Mouse (Mus musculus) ES-Bruce4 (cell line): ENCODE measurements around the gene Zc3hav1l. TPM values are rescaled to one million over a fixed set of nuclear protein-coding genes. Genes with fewer than 3 reads are reported as not detected.

ENCODE experiments used
- H3K27ac ChIP-seq: 2 replicates; pipeline ENCODE4 v1.5.1; 2012; ENCODE audit warnings: low read length, inconsistent platforms; ENCODE audit not compliant: insufficient read depth
- H3K27me3 ChIP-seq: 2 replicates; pipeline ENCODE4 v1.6.1; 2012; ENCODE audit warnings: mild to moderate bottlenecking, low read length, inconsistent platforms; ENCODE audit not compliant: control insufficient read depth, poor library complexity, insufficient read depth, severe bottlenecking
- H3K36me3 ChIP-seq: 2 replicates; pipeline ENCODE4 v1.6.1; 2012; ENCODE audit warnings: inconsistent platforms, mild to moderate bottlenecking, low read length, moderate library complexity; ENCODE audit not compliant: control insufficient read depth, poor library complexity, insufficient read depth, severe bottlenecking
- H3K4me1 ChIP-seq: one replicate; pipeline ENCODE4 v1.8.1; 2011; ENCODE audit warnings: low read length; ENCODE audit not compliant: control insufficient read depth, insufficient read depth
- H3K4me3 ChIP-seq: 2 replicates; pipeline ENCODE4 v1.5.1; 2011; ENCODE audit warnings: low read depth, mild to moderate bottlenecking, low read length
- H3K9ac ChIP-seq: 2 replicates; pipeline ENCODE4 v1.6.1; 2012; ENCODE audit warnings: low read depth, mild to moderate bottlenecking, inconsistent platforms; ENCODE audit not compliant: poor library complexity, severe bottlenecking
- H3K9me3 ChIP-seq: replicated peaks from 2 replicates; pipeline ENCODE4 v1.6.1; 2012; ENCODE audit warnings: mild to moderate bottlenecking, low read length, inconsistent platforms; ENCODE audit not compliant: control insufficient read depth, poor library complexity, insufficient read depth, severe bottlenecking
- CTCF ChIP-seq: IDR thresholded peaks from one replicate; pipeline ENCODE4 v1.8.1; 2011; ENCODE audit warnings: low read depth, low read length
- EP300 ChIP-seq: IDR thresholded peaks from 2 replicates; pipeline ENCODE4 v1.6.1; 2011; ENCODE audit warnings: low read depth, low read length; ENCODE audit not compliant: insufficient read depth
- POLR2A ChIP-seq: IDR thresholded peaks from one replicate; pipeline ENCODE4 v1.8.1; 2011; ENCODE audit warnings: low read length; ENCODE audit not compliant: insufficient read depth
- polyA plus RNA-seq: library from polyadenylated mRNA; stranded (reverse); fragments of >200 nt; gene quantifications from 2 replicates; pipeline ENCODE4 v1.2.4, GENCODE M21; 2011; ENCODE audit warnings: low read depth; ENCODE audit not compliant: missing spikeins, insufficient read depth, insufficient read length

The Zc3hav1l gene
- polyA plus RNA-seq, 1 experiment: 23.2 TPM

GRCm38 (mm10) chr6:38320621-38321020 is 21.6 kb upstream of the Zc3hav1l start:
- peaks cover 1% of the 10 kb centered on the region for H3K4me1 ChIP-seq
- H3K4me3 ChIP-seq: no peak overlapping the region
- TF ChIP-seq CTCF: no peak
- no peak for TF ChIP-seq POLR2A
- TF ChIP-seq EP300: no peak
- no peak overlapping the region for H3K27ac ChIP-seq
- no peak overlapping the region for H3K9ac ChIP-seq
- peaks cover 18% of the 10 kb centered on the region for H3K36me3 ChIP-seq
- H3K9me3 ChIP-seq: no peaks in the 10 kb centered on the region
- no peaks in the 10 kb centered on the region for H3K27me3 ChIP-seq

- Histone ChIP-seq H3K9ac (no peak overlapping the region), H3K27me3 (no peaks in the 10 kb centered on the region), H3K4me1 (peaks cover 5% of the 10 kb centered on the region), H3K27ac (no peak overlapping the region), H3K4me3 (no peak overlapping the region), H3K9me3 (no peaks in the 10 kb centered on the region), H3K36me3 (peaks cover 6% of the 10 kb centered on the region)
- TF ChIP-seq EP300 (0 out of 2 replicates have a peak, but pooled peaks have one; percentile 33), POLR2A (no peak), CTCF (no peak)
Observed at GRCm38 (mm10) chr6:38316050-38316449, 17.0 kb upstream of the Zc3hav1l start.

- no peaks in the 10 kb centered on the region for H3K9me3 ChIP-seq
- H3K36me3 ChIP-seq: peaks cover 4% of the 10 kb centered on the region
- no peak overlapping the region for H3K4me3 ChIP-seq
- no peak for TF ChIP-seq CTCF
- TF ChIP-seq POLR2A: no peak
- TF ChIP-seq EP300: no peak
- no peak overlapping the region for H3K9ac ChIP-seq
- no peak overlapping the region for H3K27ac ChIP-seq
- H3K27me3 ChIP-seq: no peaks in the 10 kb centered on the region
- H3K4me1 ChIP-seq: no peaks in the 10 kb centered on the region
Observed at GRCm38 (mm10) chr6:38309741-38310140, 10.7 kb upstream of the Zc3hav1l start.

- Histone ChIP-seq H3K27me3 (no peaks in the 10 kb centered on the region), H3K36me3 (peaks cover 4% of the 10 kb centered on the region; the same call in 1 of the 2 replicates), H3K9ac (no peak overlapping the region), H3K27ac (no peak overlapping the region), H3K4me3 (no peak overlapping the region), H3K9me3 (no peaks in the 10 kb centered on the region), H3K4me1 (no peaks in the 10 kb centered on the region)
- TF ChIP-seq CTCF (peak; percentile 52), POLR2A (no peak)
Observed at GRCm38 (mm10) chr6:38304981-38305380, 5.9 kb upstream of the Zc3hav1l start.

GRCm38 (mm10) chr6:38298246-38298635 is 818 bp downstream of the Zc3hav1l start:
- no peak for TF ChIP-seq CTCF
- TF ChIP-seq EP300: no peak
- no peak for TF ChIP-seq POLR2A
- peak overlapping the region; percentile 72 for H3K9ac ChIP-seq
- no peak overlapping the region for H3K27ac ChIP-seq
- peak overlapping the region; percentile 90 for H3K4me3 ChIP-seq
- H3K4me1 ChIP-seq: peaks cover 1% of the 10 kb centered on the region
- H3K9me3 ChIP-seq: peaks cover 2% of the 10 kb centered on the region; the same call in 1 of the 2 replicates
- peaks cover 7% of the 10 kb centered on the region; the same call in 1 of the 2 replicates for H3K36me3 ChIP-seq
- H3K27me3 ChIP-seq: 0 out of 2 replicates have a peak, but pooled peaks cover 2% of the 10 kb centered on the region

- H3K9me3 ChIP-seq: peaks cover 2% of the 10 kb centered on the region; the same call in 1 of the 2 replicates
- H3K9ac ChIP-seq: peak overlapping the region; percentile 72; the same call in 1 of the 2 replicates
- no peak for TF ChIP-seq EP300
- no peak for TF ChIP-seq CTCF
- TF ChIP-seq POLR2A: no peak
- 0 out of 2 replicates have a peak, but pooled peaks cover 2% of the 10 kb centered on the region for H3K27me3 ChIP-seq
- peaks cover 7% of the 10 kb centered on the region; the same call in 1 of the 2 replicates for H3K36me3 ChIP-seq
- H3K4me3 ChIP-seq: no peak overlapping the region
- H3K27ac ChIP-seq: no peak overlapping the region
- peaks cover 1% of the 10 kb centered on the region for H3K4me1 ChIP-seq
Observed at GRCm38 (mm10) chr6:38297580-38298245, 1.3 kb downstream of the Zc3hav1l start.
